Mouse (Mus musculus): ENCODE data around the gene Fam117a. TPM values are rescaled to one million over a fixed set of nuclear protein-coding genes. Genes with fewer than 3 reads are reported as not detected.
"Not testable (repeated sequence)": the region's sequence is repeated elsewhere in the genome, so short reads cannot be mapped to it uniquely, and the experiment has no call there.

Gene Fam117a
- total RNA-seq, 1 experiment = 26.2 TPM

- DNase-seq (ENCODE audit: low read depth, low spot score) = no peak
- TF ChIP-seq CHD2 (IDR thresholded peaks at IDR 0.05; ENCODE audit: low read depth, low read length) (no peak), MAFK (IDR thresholded peaks at IDR 0.05; ENCODE audit: insufficient read depth, low read depth, low read length) (no peak)
Measured at GRCm38 (mm10) chr11:95405771-95406170, 69.0 kb downstream of the Fam117a start.

GRCm38 (mm10) chr11:95406398-95406797 is 69.6 kb downstream of the Fam117a start:
- H3K36me3 ChIP-seq (ENCODE audit: control insufficient read depth, insufficient read depth, low read length, poor library complexity, severe bottlenecking); H3K9ac ChIP-seq (ENCODE audit: insufficient read depth, low read depth, low read length, poor library complexity, severe bottlenecking); in situ Hi-C loops (cut with MboI; ENCODE audit: low sequenced_read_pairs in 2 of 2, unreplicated experiment in 2 of 2): not testable (repeated sequence)

More at GRCm38 (mm10) chr11:95405771-95406170, 69.0 kb downstream of the Fam117a start:
- H3K36me3 ChIP-seq (ENCODE audit: control insufficient read depth, insufficient read depth, low read length, poor library complexity, severe bottlenecking) = no peaks in the 10 kb centered on the region
- in situ Hi-C loops (cut with MboI; ENCODE audit: low sequenced_read_pairs in 2 of 2, unreplicated experiment in 2 of 2) = no loop called here
- H3K27ac ChIP-seq (ENCODE audit: insufficient read depth, low read depth, low read length, poor library complexity, severe bottlenecking) = no peak overlapping the region
- no peak overlapping the region for H3K4me3 ChIP-seq (ENCODE audit: insufficient read depth in 1 of 2, low read depth in 1 of 2, low read length in 2 of 2, poor library complexity in 1 of 2, severe bottlenecking in 1 of 2)
- H3K9ac ChIP-seq (ENCODE audit: insufficient read depth, low read depth, low read length, poor library complexity, severe bottlenecking) = no peak overlapping the region
- no peaks in the 10 kb centered on the region for H3K9me3 ChIP-seq (ENCODE audit: control insufficient read depth, insufficient read depth, low read depth, low read length)
- H3K4me1 ChIP-seq (ENCODE audit: control insufficient read depth in 2 of 2, insufficient read depth in 2 of 2, low read length in 2 of 2, poor library complexity in 1 of 2) = peaks cover 3 to 12% of the 10 kb centered on the region in 2 experiments; a peak in 2 of 4 replicates

GRCm38 (mm10) chr11:95409450-95410112 is 72.8 kb downstream of the Fam117a start:
- 0 out of 4 replicates have a peak, but pooled peaks cover 3% of the 10 kb centered on the region in 2 experiments for H3K4me1 ChIP-seq (ENCODE audit: control insufficient read depth in 2 of 2, insufficient read depth in 2 of 2, low read length in 2 of 2, poor library complexity in 1 of 2)
- H3K36me3 ChIP-seq (ENCODE audit: control insufficient read depth, insufficient read depth, low read length, poor library complexity, severe bottlenecking) = no peaks in the 10 kb centered on the region
- no peak overlapping the region for H3K4me3 ChIP-seq (ENCODE audit: insufficient read depth in 1 of 2, low read depth in 1 of 2, low read length in 2 of 2, poor library complexity in 1 of 2, severe bottlenecking in 1 of 2)
- in situ Hi-C loops (cut with MboI; ENCODE audit: low sequenced_read_pairs in 2 of 2, unreplicated experiment in 2 of 2) = no loop called here
- no peak overlapping the region for H3K9ac ChIP-seq (ENCODE audit: insufficient read depth, low read depth, low read length, poor library complexity, severe bottlenecking)
- no peaks in the 10 kb centered on the region for H3K9me3 ChIP-seq (ENCODE audit: control insufficient read depth, insufficient read depth, low read depth, low read length)
- H3K27ac ChIP-seq (ENCODE audit: insufficient read depth, low read depth, low read length, poor library complexity, severe bottlenecking) = no peak overlapping the region
- TF ChIP-seq MAFK (IDR thresholded peaks at IDR 0.05; ENCODE audit: insufficient read depth, low read depth, low read length) (no peak), CHD2 (IDR thresholded peaks at IDR 0.05; ENCODE audit: low read depth, low read length) (no peak), ZC3H11A (IDR thresholded peaks at IDR 0.05; ENCODE audit: borderline replicate concordance, low read depth, low read length) (no peak)
- DNase-seq (ENCODE audit: low read depth, low spot score) = no peak

More at GRCm38 (mm10) chr11:95406398-95406797, 69.6 kb downstream of the Fam117a start:
- not testable (repeated sequence) for DNase-seq (ENCODE audit: low read depth, low spot score); H3K9me3 ChIP-seq (ENCODE audit: control insufficient read depth, insufficient read depth, low read depth, low read length); H3K27ac ChIP-seq (ENCODE audit: insufficient read depth, low read depth, low read length, poor library complexity, severe bottlenecking); H3K4me3 ChIP-seq (ENCODE audit: insufficient read depth in 1 of 2, low read depth in 1 of 2, low read length in 2 of 2, poor library complexity in 1 of 2, severe bottlenecking in 1 of 2)
- peaks cover 3 to 12% of the 10 kb centered on the region in 2 experiments; a peak in 2 of 4 replicates for H3K4me1 ChIP-seq (ENCODE audit: control insufficient read depth in 2 of 2, insufficient read depth in 2 of 2, low read length in 2 of 2, poor library complexity in 1 of 2)

GRCm38 (mm10) chr11:95411453-95412013 is 74.7 kb downstream of the Fam117a start:
- in situ Hi-C loops (cut with MboI; ENCODE audit: low sequenced_read_pairs in 2 of 2, unreplicated experiment in 2 of 2) = no loop called here
- Histone ChIP-seq H3K9me3 (ENCODE audit: control insufficient read depth, insufficient read depth, low read depth, low read length) (no peaks in the 10 kb centered on the region), H3K36me3 (ENCODE audit: control insufficient read depth, insufficient read depth, low read length, poor library complexity, severe bottlenecking) (no peaks in the 10 kb centered on the region), H3K27ac (ENCODE audit: insufficient read depth, low read depth, low read length, poor library complexity, severe bottlenecking) (no peak overlapping the region), H3K4me1 (ENCODE audit: control insufficient read depth in 2 of 2, insufficient read depth in 2 of 2, low read length in 2 of 2, poor library complexity in 1 of 2) (peaks cover 3 to 6% of the 10 kb centered on the region in 2 experiments; a peak in 1 of 4 replicates), H3K9ac (ENCODE audit: insufficient read depth, low read depth, low read length, poor library complexity, severe bottlenecking) (no peak overlapping the region), H3K4me3 (ENCODE audit: insufficient read depth in 1 of 2, low read depth in 1 of 2, low read length in 2 of 2, poor library complexity in 1 of 2, severe bottlenecking in 1 of 2) (no peak overlapping the region)
- DNase-seq (ENCODE audit: low read depth, low spot score) = no peak
- TF ChIP-seq ZC3H11A (IDR thresholded peaks at IDR 0.05; ENCODE audit: borderline replicate concordance, low read depth, low read length) (no peak), ZNF384 (IDR thresholded peaks at IDR 0.05; ENCODE audit: low read depth, low read length) (no peak), HCFC1 (IDR thresholded peaks at IDR 0.05; ENCODE audit: borderline replicate concordance, insufficient read depth, low read length) (no peak), CHD2 (IDR thresholded peaks at IDR 0.05; ENCODE audit: low read depth, low read length) (no peak), MAFK (IDR thresholded peaks at IDR 0.05; ENCODE audit: insufficient read depth, low read depth, low read length) (no peak)

- H3K4me1 ChIP-seq (ENCODE audit: control insufficient read depth in 2 of 2, insufficient read depth in 2 of 2, low read length in 2 of 2, poor library complexity in 1 of 2) = peaks cover 2 to 5% of the 10 kb centered on the region in 2 experiments; a peak in 1 of 4 replicates
- no peaks in the 10 kb centered on the region for H3K9me3 ChIP-seq (ENCODE audit: control insufficient read depth, insufficient read depth, low read depth, low read length)
- in situ Hi-C loops (cut with MboI; ENCODE audit: low sequenced_read_pairs in 2 of 2, unreplicated experiment in 2 of 2) = no loop called here
- TF ChIP-seq HCFC1 (IDR thresholded peaks at IDR 0.05; ENCODE audit: borderline replicate concordance, insufficient read depth, low read length) (no peak), ZNF384 (IDR thresholded peaks at IDR 0.05; ENCODE audit: low read depth, low read length) (no peak), CHD2 (IDR thresholded peaks at IDR 0.05; ENCODE audit: low read depth, low read length) (no peak), ZC3H11A (IDR thresholded peaks at IDR 0.05; ENCODE audit: borderline replicate concordance, low read depth, low read length) (no peak), MAFK (IDR thresholded peaks at IDR 0.05; ENCODE audit: insufficient read depth, low read depth, low read length) (no peak)
- no peak for DNase-seq (ENCODE audit: low read depth, low spot score)
- no peaks in the 10 kb centered on the region for H3K36me3 ChIP-seq (ENCODE audit: control insufficient read depth, insufficient read depth, low read length, poor library complexity, severe bottlenecking)
- no peak overlapping the region for H3K4me3 ChIP-seq (ENCODE audit: insufficient read depth in 1 of 2, low read depth in 1 of 2, low read length in 2 of 2, poor library complexity in 1 of 2, severe bottlenecking in 1 of 2)
- H3K27ac ChIP-seq (ENCODE audit: insufficient read depth, low read depth, low read length, poor library complexity, severe bottlenecking) = no peak overlapping the region
- H3K9ac ChIP-seq (ENCODE audit: insufficient read depth, low read depth, low read length, poor library complexity, severe bottlenecking) = no peak overlapping the region
Measured at GRCm38 (mm10) chr11:95412615-95413014, 75.8 kb downstream of the Fam117a start.

All from ES-E14 (cell line).